Mouse (Mus musculus): ENCODE data around the gene Dirc2. TPM values are rescaled to one million over a fixed set of nuclear protein-coding genes. Genes with fewer than 3 reads are reported as not detected.

The Dirc2 gene
- polyA plus RNA-seq, 1 experiment from 2014 or later, result 16.7 TPM

DNA sequence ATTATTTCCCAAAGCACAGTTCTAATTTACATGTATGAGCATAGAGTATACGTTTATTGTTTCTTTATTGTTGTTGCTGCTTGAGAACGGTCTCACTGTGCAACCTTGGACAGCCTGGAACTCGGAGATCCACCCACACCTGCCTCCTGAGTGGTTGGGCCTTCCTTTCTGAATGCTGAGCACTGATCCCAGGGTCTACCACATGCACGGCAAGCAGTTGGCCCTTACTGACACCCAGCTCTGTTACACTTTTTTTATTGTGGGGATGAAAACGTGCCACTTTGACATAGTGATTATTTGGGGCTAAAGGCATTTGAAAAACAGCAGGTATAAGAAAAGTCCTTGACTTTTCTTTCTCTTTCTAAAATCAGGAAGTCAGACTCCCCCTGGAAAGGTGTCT is 12.5 kb upstream of the Dirc2 start:
- H3K27me3 ChIP-seq (ENCODE audit: control insufficient read depth, insufficient read depth, low read length), result no peaks in the 10 kb centered on the region
- no peak for ATAC-seq (replicated peaks; ENCODE audit: insufficient number of reproducible peaks, low FRiP score, low TSS enrichment, low read depth)
- H3K27ac ChIP-seq (replicated peaks; ENCODE audit: low read depth, low read length), result no peak overlapping the region
- no peak overlapping the region for H3K4me2 ChIP-seq (ENCODE audit: low read depth, low read length)
- H3K36me3 ChIP-seq (replicated peaks; ENCODE audit: control insufficient read depth, insufficient read depth, low read depth, low read length), result no peaks in the 10 kb centered on the region
- DNase-seq (ENCODE audit: low spot score), result no peak
- no peaks in the 10 kb centered on the region for H3K4me1 ChIP-seq (ENCODE audit: control insufficient read depth, insufficient read depth, low read length)
- H3K4me3 ChIP-seq (ENCODE audit: low read depth, low read length), result no peak overlapping the region
- no peak overlapping the region for H3K9ac ChIP-seq (replicated peaks; ENCODE audit: low read length)
- no peaks in the 10 kb centered on the region for H3K9me3 ChIP-seq (replicated peaks; ENCODE audit: control insufficient read depth, low read length)
- 87% methylated on average over 5 of the region's 5 CpGs for WGBS

- H3K4me1 ChIP-seq (ENCODE audit: control insufficient read depth, insufficient read depth, low read length), result no peaks in the 10 kb centered on the region
- 91% methylated on average over 9 of the region's 9 CpGs for WGBS
Observed at GRCm38 (mm10) chr16:35781096-35781495, 11.9 kb upstream of the Dirc2 start.

GRCm38 (mm10) chr16:35779681-35780080 is 10.5 kb upstream of the Dirc2 start:
- Histone ChIP-seq H3K36me3 (replicated peaks; ENCODE audit: control insufficient read depth, insufficient read depth, low read depth, low read length) (no peaks in the 10 kb centered on the region), H3K27me3 (ENCODE audit: control insufficient read depth, insufficient read depth, low read length) (no peaks in the 10 kb centered on the region), H3K4me1 (ENCODE audit: control insufficient read depth, insufficient read depth, low read length) (no peaks in the 10 kb centered on the region), H3K9me3 (replicated peaks; ENCODE audit: control insufficient read depth, low read length) (no peaks in the 10 kb centered on the region), H3K4me3 (ENCODE audit: low read depth, low read length) (no peak overlapping the region), H3K27ac (replicated peaks; ENCODE audit: low read depth, low read length) (no peak overlapping the region), H3K9ac (replicated peaks; ENCODE audit: low read length) (no peak overlapping the region), H3K4me2 (ENCODE audit: low read depth, low read length) (no peak overlapping the region)
- no peak for DNase-seq (ENCODE audit: low spot score)
- no peak for ATAC-seq (replicated peaks; ENCODE audit: insufficient number of reproducible peaks, low FRiP score, low TSS enrichment, low read depth)
- 75% methylated on average over 7 of the region's 7 CpGs for WGBS

More at GRCm38 (mm10) chr16:35781096-35781495, 11.9 kb upstream of the Dirc2 start:
- no peak overlapping the region for H3K9ac ChIP-seq (replicated peaks; ENCODE audit: low read length)
- no peaks in the 10 kb centered on the region for H3K9me3 ChIP-seq (replicated peaks; ENCODE audit: control insufficient read depth, low read length)
- H3K27ac ChIP-seq (replicated peaks; ENCODE audit: low read depth, low read length), result no peak overlapping the region
- no peaks in the 10 kb centered on the region for H3K27me3 ChIP-seq (ENCODE audit: control insufficient read depth, insufficient read depth, low read length)
- no peak overlapping the region for H3K4me2 ChIP-seq (ENCODE audit: low read depth, low read length)
- DNase-seq (ENCODE audit: low spot score) (no peak), ATAC-seq (replicated peaks; ENCODE audit: insufficient number of reproducible peaks, low FRiP score, low TSS enrichment, low read depth) (no peak)
- H3K4me3 ChIP-seq (ENCODE audit: low read depth, low read length), result no peak overlapping the region
- H3K36me3 ChIP-seq (replicated peaks; ENCODE audit: control insufficient read depth, insufficient read depth, low read depth, low read length), result no peaks in the 10 kb centered on the region

DNA sequence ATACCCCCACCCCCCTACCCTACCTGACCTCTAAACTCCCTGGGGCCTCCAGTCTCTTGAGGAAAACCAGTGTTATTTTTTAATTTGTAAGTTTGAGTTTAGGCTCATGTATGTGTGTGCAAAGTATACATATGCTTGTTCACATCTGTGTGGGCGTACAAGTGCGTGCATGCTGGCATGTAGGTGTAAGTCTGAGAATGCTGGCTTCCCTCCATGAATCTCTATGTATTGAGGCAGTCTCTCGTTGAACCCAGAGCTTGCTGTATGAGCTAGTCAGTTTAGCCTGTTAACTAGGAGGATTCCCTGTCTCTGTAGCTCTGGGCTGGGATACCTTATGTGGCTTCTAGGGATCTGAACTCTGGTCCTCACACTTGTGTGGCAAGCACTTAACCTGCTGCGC is 8.6 kb upstream of the Dirc2 start:
- Histone ChIP-seq H3K9ac (replicated peaks; ENCODE audit: low read length) (no peak overlapping the region), H3K27ac (replicated peaks; ENCODE audit: low read depth, low read length) (no peak overlapping the region), H3K4me2 (ENCODE audit: low read depth, low read length) (no peak overlapping the region), H3K4me1 (ENCODE audit: control insufficient read depth, insufficient read depth, low read length) (no peaks in the 10 kb centered on the region), H3K36me3 (replicated peaks; ENCODE audit: control insufficient read depth, insufficient read depth, low read depth, low read length) (no peaks in the 10 kb centered on the region), H3K27me3 (ENCODE audit: control insufficient read depth, insufficient read depth, low read length) (no peaks in the 10 kb centered on the region), H3K9me3 (replicated peaks; ENCODE audit: control insufficient read depth, low read length) (no peaks in the 10 kb centered on the region), H3K4me3 (ENCODE audit: low read depth, low read length) (no peak overlapping the region)
- no peak for ATAC-seq (replicated peaks; ENCODE audit: insufficient number of reproducible peaks, low FRiP score, low TSS enrichment, low read depth)
- DNase-seq (ENCODE audit: low spot score), result no peak
- 95% methylated on average over 4 of the region's 4 CpGs for WGBS

- ATAC-seq (replicated peaks; ENCODE audit: insufficient number of reproducible peaks, low FRiP score, low TSS enrichment, low read depth), result no peak
- Histone ChIP-seq H3K36me3 (replicated peaks; ENCODE audit: control insufficient read depth, insufficient read depth, low read depth, low read length) (no peaks in the 10 kb centered on the region), H3K9me3 (replicated peaks; ENCODE audit: control insufficient read depth, low read length) (no peaks in the 10 kb centered on the region), H3K4me1 (ENCODE audit: control insufficient read depth, insufficient read depth, low read length) (no peaks in the 10 kb centered on the region), H3K27me3 (ENCODE audit: control insufficient read depth, insufficient read depth, low read length) (no peaks in the 10 kb centered on the region), H3K4me2 (ENCODE audit: low read depth, low read length) (no peak overlapping the region), H3K27ac (replicated peaks; ENCODE audit: low read depth, low read length) (no peak overlapping the region), H3K9ac (replicated peaks; ENCODE audit: low read length) (no peak overlapping the region), H3K4me3 (ENCODE audit: low read depth, low read length) (no peak overlapping the region)
- 92% methylated on average over 7 of the region's 7 CpGs for WGBS
- no peak for DNase-seq (ENCODE audit: low spot score)
Observed at GRCm38 (mm10) chr16:35776737-35777136, 7.6 kb upstream of the Dirc2 start.

DNA sequence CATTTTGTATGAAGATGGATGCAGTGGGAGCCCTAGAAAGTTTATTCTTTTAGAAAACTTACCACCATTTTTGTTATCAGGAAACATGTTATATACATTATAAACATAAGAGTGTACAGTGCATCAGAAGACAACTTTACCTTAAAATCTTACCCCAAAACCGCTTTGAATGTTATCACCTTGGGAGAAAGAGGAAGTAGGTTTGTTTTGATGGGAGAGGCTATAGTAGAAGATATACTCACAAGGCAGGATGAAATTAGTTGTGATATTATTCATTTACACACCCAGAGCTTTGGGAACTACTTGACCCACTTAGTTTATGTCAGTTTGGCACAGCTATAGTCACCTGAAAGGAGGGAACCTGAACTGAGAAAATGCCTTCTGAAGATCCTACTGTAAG is 6.7 kb upstream of the Dirc2 start:
- Histone ChIP-seq H3K9ac (replicated peaks; ENCODE audit: low read length) (no peak overlapping the region), H3K4me3 (ENCODE audit: low read depth, low read length) (no peak overlapping the region), H3K36me3 (replicated peaks; ENCODE audit: control insufficient read depth, insufficient read depth, low read depth, low read length) (no peaks in the 10 kb centered on the region), H3K27ac (replicated peaks; ENCODE audit: low read depth, low read length) (no peak overlapping the region), H3K4me1 (ENCODE audit: control insufficient read depth, insufficient read depth, low read length) (no peaks in the 10 kb centered on the region), H3K9me3 (replicated peaks; ENCODE audit: control insufficient read depth, low read length) (no peaks in the 10 kb centered on the region), H3K27me3 (ENCODE audit: control insufficient read depth, insufficient read depth, low read length) (no peaks in the 10 kb centered on the region), H3K4me2 (ENCODE audit: low read depth, low read length) (no peak overlapping the region)
- DNase-seq (ENCODE audit: low spot score), result no peak
- WGBS, result 97% methylated on average over 1 of the region's 1 CpGs
- no peak for ATAC-seq (replicated peaks; ENCODE audit: insufficient number of reproducible peaks, low FRiP score, low TSS enrichment, low read depth)

DNA sequence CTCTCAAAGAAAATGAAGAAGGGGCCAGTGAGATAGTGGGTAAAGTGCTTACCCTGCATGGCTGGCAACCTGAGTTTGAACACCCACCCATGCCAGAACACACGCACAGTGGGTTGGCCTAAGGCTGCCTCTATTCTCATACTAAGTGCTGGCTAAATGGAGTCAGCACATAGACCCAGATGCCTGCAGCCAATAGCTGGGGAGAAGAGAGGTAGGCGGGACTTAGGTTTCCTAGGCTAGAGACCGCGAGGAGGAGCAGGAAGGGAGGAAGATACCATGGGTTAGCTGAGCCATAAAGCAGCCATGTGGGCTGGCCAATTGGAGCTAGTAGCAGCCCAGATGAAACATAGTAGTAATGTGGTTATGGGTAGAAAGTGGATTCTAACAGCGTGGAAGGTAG is 3.4 kb upstream of the Dirc2 start:
- no peaks in the 10 kb centered on the region for H3K27me3 ChIP-seq (ENCODE audit: control insufficient read depth, insufficient read depth, low read length)
- peaks cover 2% of the 10 kb centered on the region; the same call in 1 of the 2 replicates for H3K4me1 ChIP-seq (ENCODE audit: control insufficient read depth, insufficient read depth, low read length)
- no peak overlapping the region for H3K27ac ChIP-seq (replicated peaks; ENCODE audit: low read depth, low read length)
- DNase-seq (ENCODE audit: low spot score) (no peak), ATAC-seq (replicated peaks; ENCODE audit: insufficient number of reproducible peaks, low FRiP score, low TSS enrichment, low read depth) (no peak)
- H3K4me2 ChIP-seq (ENCODE audit: low read depth, low read length), result no peak overlapping the region
- no peaks in the 10 kb centered on the region for H3K36me3 ChIP-seq (replicated peaks; ENCODE audit: control insufficient read depth, insufficient read depth, low read depth, low read length)
- no peak overlapping the region for H3K4me3 ChIP-seq (ENCODE audit: low read depth, low read length)
- H3K9ac ChIP-seq (replicated peaks; ENCODE audit: low read length), result no peak overlapping the region
- H3K9me3 ChIP-seq (replicated peaks; ENCODE audit: control insufficient read depth, low read length), result no peaks in the 10 kb centered on the region
- 89% methylated on average over 5 of the region's 5 CpGs for WGBS

DNA sequence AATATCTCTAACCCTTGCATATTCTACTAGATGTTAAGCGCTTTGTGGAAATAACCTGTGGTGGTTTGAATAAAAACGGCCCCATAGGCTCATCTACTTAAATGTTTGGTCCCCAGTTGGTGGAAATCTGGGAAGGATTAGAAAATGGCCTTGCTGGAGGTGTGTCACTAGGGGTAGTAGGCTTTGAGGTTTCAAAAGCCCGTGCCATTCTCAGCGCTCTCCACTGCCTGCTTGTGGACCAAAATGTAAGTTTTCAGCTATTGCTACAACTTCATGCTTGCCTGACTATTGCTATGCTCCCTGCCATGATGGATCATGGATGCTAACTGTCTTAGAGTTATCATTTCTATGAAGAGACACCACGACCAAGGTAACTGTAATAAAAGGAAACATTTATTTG is 2.5 kb upstream of the Dirc2 start:
- Histone ChIP-seq H3K4me2 (ENCODE audit: low read depth, low read length) (no peak overlapping the region), H3K9ac (replicated peaks; ENCODE audit: low read length) (no peak overlapping the region), H3K9me3 (replicated peaks; ENCODE audit: control insufficient read depth, low read length) (no peaks in the 10 kb centered on the region), H3K27me3 (ENCODE audit: control insufficient read depth, insufficient read depth, low read length) (no peaks in the 10 kb centered on the region), H3K4me3 (ENCODE audit: low read depth, low read length) (no peak overlapping the region), H3K36me3 (replicated peaks; ENCODE audit: control insufficient read depth, insufficient read depth, low read depth, low read length) (no peaks in the 10 kb centered on the region), H3K4me1 (ENCODE audit: control insufficient read depth, insufficient read depth, low read length) (peaks cover 2% of the 10 kb centered on the region; the same call in 1 of the 2 replicates), H3K27ac (replicated peaks; ENCODE audit: low read depth, low read length) (no peak overlapping the region)
- DNase-seq (ENCODE audit: low spot score) (no peak), ATAC-seq (replicated peaks; ENCODE audit: insufficient number of reproducible peaks, low FRiP score, low TSS enrichment, low read depth) (no peak)
- WGBS, result 86% methylated on average over 5 of the region's 5 CpGs
